Mouse (Mus musculus) embryonic facial prominence, embryonic 14.5 days (tissue): ENCODE results near the gene Kcnk1. TPM values are rescaled to one million over a fixed set of nuclear protein-coding genes. Genes with fewer than 3 reads are reported as not detected.

Experiments used
- ATAC-seq: fragments of 200-750 bp; cut with Nextera tagmentation; 2 replicates; pipeline ENCODE4 v1.8.0; 2017; ENCODE audit warnings: low read depth, moderate number of reproducible peaks, moderate TSS enrichment
- DNase-seq: peaks from one replicate; pipeline ENCODE4 v3.0.0-alpha.2; 2015; ENCODE audit warnings: low spot score
- H3K27ac ChIP-seq: fragments of 300-500 bp; sonication (generic); replicated peaks from 2 replicates; pipeline ENCODE4 v1.5.1; 2014; ENCODE audit warnings: low read depth, mild to moderate bottlenecking, low read length, moderate library complexity
- H3K27me3 ChIP-seq: fragments of 300-500 bp; sonication (generic); replicated peaks from 2 replicates; pipeline ENCODE4 v1.6.1; 2014; ENCODE audit warnings: low read length; ENCODE audit not compliant: control insufficient read depth, insufficient read depth
- H3K36me3 ChIP-seq: fragments of 300-500 bp; sonication (generic); 2 replicates; pipeline ENCODE4 v1.6.1; 2014; ENCODE audit warnings: low read length, mixed read lengths; ENCODE audit not compliant: control insufficient read depth, insufficient read depth
- H3K4me1 ChIP-seq: fragments of 300-500 bp; sonication (generic); 2 replicates; pipeline ENCODE4 v1.6.1; 2014; ENCODE audit warnings: antibody characterized with exemption, low read length; ENCODE audit not compliant: control insufficient read depth, insufficient read depth
- H3K4me2 ChIP-seq: fragments of 300-500 bp; sonication (generic); 2 replicates; pipeline ENCODE4 v1.6.1; 2014; ENCODE audit warnings: low read depth, mild to moderate bottlenecking, low read length, moderate library complexity, mixed read lengths
- H3K4me3 ChIP-seq: fragments of 300-500 bp; sonication (generic); 2 replicates; pipeline ENCODE4 v1.5.1; 2014; ENCODE audit warnings: low read depth, mild to moderate bottlenecking, low read length
- H3K9ac ChIP-seq: fragments of 300-500 bp; sonication (generic); 2 replicates; pipeline ENCODE4 v1.6.1; 2014; ENCODE audit warnings: low read depth, mild to moderate bottlenecking, low read length, moderate library complexity, mixed read lengths
- H3K9me3 ChIP-seq: fragments of 300-500 bp; sonication (generic); 2 replicates; pipeline ENCODE4 v1.6.1; 2016; ENCODE audit warnings: low read length; ENCODE audit not compliant: control insufficient read depth
- WGBS: fragments of 180-500 bp; shearing (Covaris S2); extraction: QIAGEN DNeasy Blood & Tissue Kit; methylation state at CpG from one replicate; pipeline ENCODE4 v1.1.7; 2014; 5-methylcytosine and 5-hydroxymethylcytosine counted together
- polyA plus RNA-seq: library from polyadenylated mRNA; unstranded; fragments of >200 nt; fragmentation: Nextera tagmentation; extraction: Ambion mirVana; gene quantifications from 2 replicates; pipeline ENCODE4 v1.2.1, GENCODE M21; 2014

The Kcnk1 gene
- polyA plus RNA-seq, 1 experiment from 2014 or later = 25.1 TPM

DNA sequence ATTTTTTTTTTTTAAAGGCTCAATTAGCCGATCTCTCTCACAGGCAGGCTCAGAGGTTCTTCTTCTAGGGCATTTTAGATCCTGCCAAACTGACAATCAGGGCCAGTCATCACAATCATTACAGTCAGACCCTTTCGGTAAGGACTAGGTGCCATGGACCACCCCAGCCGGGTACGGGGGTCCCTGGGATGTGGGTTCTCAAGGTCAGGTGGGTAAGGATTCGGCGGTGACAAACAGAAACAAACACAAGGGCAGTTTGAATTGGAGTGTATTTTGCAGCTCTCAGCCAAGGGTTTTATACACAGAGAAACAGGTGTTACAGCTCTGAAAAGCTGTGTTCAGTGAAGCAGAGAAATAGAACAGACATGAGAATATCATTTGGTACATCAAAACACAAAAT is 8.6 kb downstream of the Kcnk1 start:
- no peaks in the 10 kb centered on the region for H3K27me3 ChIP-seq
- no peak overlapping the region for H3K27ac ChIP-seq
- no peak overlapping the region for H3K4me3 ChIP-seq
- no peak for ATAC-seq
- H3K4me2 ChIP-seq = no peak overlapping the region
- H3K9me3 ChIP-seq = no peaks in the 10 kb centered on the region
- WGBS = 89% methylated on average over 6 of the region's 6 CpGs
- H3K9ac ChIP-seq = no peak overlapping the region
- H3K4me1 ChIP-seq = no peaks in the 10 kb centered on the region; the same call in 1 of the 2 replicates
- no peaks in the 10 kb centered on the region for H3K36me3 ChIP-seq
- DNase-seq = no peak

DNA sequence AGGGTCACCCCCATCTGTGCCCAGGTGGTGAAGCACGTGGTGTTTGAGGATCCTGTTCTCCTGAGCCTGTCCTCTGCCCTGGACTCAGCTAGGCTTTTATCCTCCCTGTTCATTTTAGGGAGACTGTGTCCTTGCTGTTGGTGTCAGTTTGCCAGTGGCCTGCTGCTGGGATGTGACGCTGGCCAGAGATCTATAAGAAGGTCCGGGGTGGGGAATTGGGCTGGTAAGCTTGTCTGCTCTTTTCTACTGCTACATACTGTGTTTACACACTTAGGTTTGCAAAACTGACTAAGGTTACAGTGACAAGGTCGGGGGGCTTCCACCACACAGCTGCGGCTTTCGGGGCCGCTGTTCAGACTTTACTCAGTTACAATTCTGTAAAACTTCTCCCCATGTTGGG is 10.0 kb downstream of the Kcnk1 start:
- no peaks in the 10 kb centered on the region for H3K4me1 ChIP-seq
- no peak overlapping the region for H3K4me3 ChIP-seq
- H3K27ac ChIP-seq = no peak overlapping the region
- no peaks in the 10 kb centered on the region for H3K27me3 ChIP-seq
- no peaks in the 10 kb centered on the region for H3K36me3 ChIP-seq
- no peak for ATAC-seq
- H3K9me3 ChIP-seq = no peaks in the 10 kb centered on the region
- no peak overlapping the region for H3K4me2 ChIP-seq
- DNase-seq = no peak
- H3K9ac ChIP-seq = no peak overlapping the region
- WGBS = 76% methylated on average over 7 of the region's 7 CpGs

DNA sequence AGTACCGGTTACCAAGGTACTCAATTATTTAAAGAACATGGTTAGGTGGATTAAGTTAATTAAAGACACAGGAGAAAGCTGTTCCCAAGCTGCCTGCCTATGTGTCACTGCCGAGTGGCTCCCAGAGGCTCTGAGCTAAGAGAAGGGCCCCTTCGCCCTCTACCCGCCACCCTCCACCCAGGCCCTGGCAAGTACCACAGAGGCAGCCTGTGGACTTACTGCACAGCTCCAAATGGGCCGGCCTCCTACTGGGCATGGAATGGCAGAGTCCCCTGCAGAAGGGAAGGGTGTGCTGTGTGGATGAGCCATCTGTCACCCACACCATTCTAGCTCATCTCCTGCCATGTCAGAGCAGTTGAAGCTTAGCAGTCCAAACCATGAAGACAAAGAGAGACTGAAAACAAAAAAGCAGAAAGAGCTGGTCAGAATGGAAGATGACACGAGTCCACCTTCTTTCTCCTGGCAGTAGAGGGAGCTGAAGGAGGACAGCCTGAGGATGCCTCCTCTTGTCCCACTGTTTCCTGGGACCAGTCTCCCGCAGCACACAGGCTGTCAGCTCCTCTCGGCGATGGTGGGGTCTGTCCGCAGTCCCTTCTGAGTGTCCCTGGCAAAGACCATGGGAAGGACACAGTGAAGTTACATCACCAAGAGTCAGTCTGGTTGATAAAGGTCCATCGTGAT is 11.5 kb downstream of the Kcnk1 start:
- Histone ChIP-seq H3K27ac (no peak overlapping the region), H3K4me1 (no peaks in the 10 kb centered on the region), H3K4me2 (no peak overlapping the region), H3K27me3 (no peaks in the 10 kb centered on the region), H3K9ac (no peak overlapping the region), H3K4me3 (no peak overlapping the region), H3K9me3 (no peaks in the 10 kb centered on the region), H3K36me3 (no peaks in the 10 kb centered on the region)
- peak; percentile 25 for DNase-seq
- WGBS = 70% methylated on average over 11 of the region's 11 CpGs
- peak; percentile 44; the same call in 1 of the 2 replicates for ATAC-seq

DNA sequence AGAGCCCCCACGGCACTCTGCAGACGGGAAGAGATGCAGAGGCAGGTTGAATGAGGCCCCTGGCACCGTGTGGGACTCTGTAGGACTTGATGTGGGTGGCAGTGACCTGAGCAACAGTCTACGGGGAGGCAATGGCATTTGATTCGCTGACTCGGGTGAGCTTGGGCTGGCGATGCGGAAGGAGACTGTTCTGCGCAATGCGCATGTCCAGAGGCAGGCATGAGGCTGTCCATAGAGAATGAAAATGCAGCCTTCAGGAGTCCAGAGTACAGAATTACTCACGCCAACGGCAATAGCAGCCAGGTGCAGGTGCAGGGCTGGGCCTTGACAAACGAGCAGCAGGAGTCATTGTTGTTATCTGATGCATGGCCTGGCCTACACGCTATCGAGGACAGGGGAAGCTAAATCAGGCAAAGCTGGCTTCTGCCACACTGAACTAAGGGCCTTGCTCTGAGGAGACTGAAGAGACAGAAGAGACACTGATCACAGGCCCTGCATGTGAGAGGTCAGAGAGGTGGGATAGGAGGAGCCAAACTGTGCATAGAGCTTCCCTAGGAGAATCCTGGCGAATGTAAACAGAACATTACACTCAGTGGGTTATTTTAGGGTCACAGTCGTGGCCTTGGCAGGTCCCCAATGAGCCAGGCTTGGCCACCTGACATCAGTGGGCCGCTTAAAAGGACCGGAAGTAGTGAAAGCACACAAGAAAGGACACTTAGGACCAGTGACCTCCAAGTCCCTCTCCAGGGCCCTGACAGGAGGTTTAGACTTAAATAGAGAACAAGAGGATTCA is 12.8 kb downstream of the Kcnk1 start:
- DNase-seq (no peak), ATAC-seq (no peak)
- H3K4me2 ChIP-seq = no peak overlapping the region
- no peak overlapping the region for H3K27ac ChIP-seq
- H3K4me3 ChIP-seq = no peak overlapping the region
- no peaks in the 10 kb centered on the region for H3K36me3 ChIP-seq
- H3K4me1 ChIP-seq = no peaks in the 10 kb centered on the region
- no peaks in the 10 kb centered on the region for H3K27me3 ChIP-seq
- no peak overlapping the region for H3K9ac ChIP-seq
- no peaks in the 10 kb centered on the region for H3K9me3 ChIP-seq
- WGBS = 74% methylated on average over 19 of the region's 19 CpGs

DNA sequence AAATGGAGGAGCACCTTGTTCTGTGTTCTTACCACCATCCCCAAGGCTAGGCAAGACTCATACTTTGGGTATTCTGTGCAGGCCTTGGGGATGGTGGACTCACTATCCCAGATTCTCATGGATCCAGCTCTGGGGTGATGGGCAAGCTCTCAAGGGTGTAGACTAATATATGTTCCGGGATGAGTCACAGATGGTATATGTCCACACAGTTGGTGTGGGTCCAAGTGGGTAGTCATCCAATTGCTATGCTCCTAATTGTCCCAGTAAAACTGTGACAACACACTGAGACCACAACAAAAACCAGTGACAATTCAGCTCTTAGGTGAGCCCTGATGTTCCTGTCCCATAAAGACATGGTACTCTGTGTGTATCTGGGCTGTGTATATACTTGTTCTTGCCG is 14.0 kb downstream of the Kcnk1 start:
- ATAC-seq (no peak), DNase-seq (no peak)
- no peak overlapping the region for H3K4me3 ChIP-seq
- H3K9me3 ChIP-seq = no peaks in the 10 kb centered on the region
- WGBS = 93% methylated on average over 2 of the region's 2 CpGs
- no peaks in the 10 kb centered on the region for H3K36me3 ChIP-seq
- no peaks in the 10 kb centered on the region for H3K27me3 ChIP-seq
- no peak overlapping the region for H3K27ac ChIP-seq
- no peak overlapping the region for H3K9ac ChIP-seq
- no peaks in the 10 kb centered on the region for H3K4me1 ChIP-seq
- H3K4me2 ChIP-seq = no peak overlapping the region

DNA sequence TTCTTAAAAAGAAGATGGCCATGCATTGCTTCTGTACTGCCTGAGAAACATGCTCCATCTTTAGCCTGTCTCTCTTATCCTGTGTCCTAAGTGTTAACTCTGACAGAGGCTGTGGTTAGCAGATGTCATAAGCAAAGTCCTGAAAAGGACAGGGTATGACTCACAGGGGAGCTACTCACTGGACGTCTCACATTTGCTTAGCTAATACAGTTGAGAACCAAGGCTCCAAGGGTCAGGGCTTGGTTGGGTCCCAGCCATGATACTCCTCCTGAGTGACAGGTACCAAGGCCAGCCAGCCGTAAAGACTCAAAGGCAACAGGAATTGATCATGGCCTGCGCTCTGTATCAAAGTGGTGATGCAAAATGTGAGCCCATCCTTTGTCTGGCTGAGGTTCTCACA is 15.9 kb downstream of the Kcnk1 start:
- no peaks in the 10 kb centered on the region for H3K9me3 ChIP-seq
- no peak for DNase-seq
- no peak overlapping the region for H3K9ac ChIP-seq
- H3K27me3 ChIP-seq = no peaks in the 10 kb centered on the region
- no peaks in the 10 kb centered on the region for H3K4me1 ChIP-seq
- H3K4me3 ChIP-seq = no peak overlapping the region
- 72% methylated on average over 3 of the region's 3 CpGs for WGBS
- no peak overlapping the region for H3K27ac ChIP-seq
- no peak for ATAC-seq
- H3K4me2 ChIP-seq = no peak overlapping the region
- no peaks in the 10 kb centered on the region for H3K36me3 ChIP-seq

DNA sequence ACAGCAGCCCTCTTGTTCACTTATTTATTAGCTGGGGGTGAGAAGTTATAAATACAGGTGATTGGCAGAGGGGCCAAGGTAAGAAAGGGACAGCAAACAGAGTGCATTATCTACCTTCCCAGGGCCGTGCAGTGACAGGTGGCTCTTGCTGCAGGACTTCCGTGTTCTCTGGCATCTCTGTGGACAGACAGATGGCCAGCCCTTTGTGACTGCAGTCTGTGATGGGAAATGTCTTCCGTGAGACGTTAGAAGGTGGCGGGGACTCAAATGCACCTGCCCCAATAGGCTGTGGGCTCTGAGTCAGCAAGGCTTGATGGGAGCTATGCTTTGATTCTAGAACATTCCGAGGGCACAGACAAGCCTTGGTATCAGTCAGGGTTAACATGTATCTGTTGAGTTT is 17.4 kb downstream of the Kcnk1 start:
- no peaks in the 10 kb centered on the region for H3K27me3 ChIP-seq
- H3K27ac ChIP-seq = no peak overlapping the region
- no peak overlapping the region for H3K4me3 ChIP-seq
- no peaks in the 10 kb centered on the region for H3K36me3 ChIP-seq
- no peak for DNase-seq
- H3K4me1 ChIP-seq = no peaks in the 10 kb centered on the region
- 83% methylated on average over 6 of the region's 6 CpGs for WGBS
- H3K9ac ChIP-seq = no peak overlapping the region
- no peaks in the 10 kb centered on the region for H3K9me3 ChIP-seq
- ATAC-seq = no peak
- no peak overlapping the region for H3K4me2 ChIP-seq

DNA sequence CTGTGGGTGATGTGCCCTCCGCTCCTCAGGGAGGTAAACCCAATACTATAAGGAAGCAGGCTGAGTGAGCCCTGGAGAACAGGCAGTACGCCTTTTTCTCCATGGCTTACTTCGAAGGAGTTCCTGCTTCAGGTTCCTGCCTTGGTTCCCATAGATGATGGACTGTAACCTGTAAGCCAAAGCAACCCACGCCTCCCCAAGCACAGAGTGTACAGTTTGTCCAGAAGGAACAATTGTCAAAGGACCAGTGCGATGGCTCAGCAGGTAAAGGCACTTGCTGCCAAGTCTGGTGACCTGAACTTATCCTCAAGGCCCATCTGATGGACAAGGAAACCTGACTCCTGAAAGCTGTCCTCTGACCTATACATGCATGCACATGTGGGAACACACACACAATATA is 18.7 kb downstream of the Kcnk1 start:
- Histone ChIP-seq H3K36me3 (no peaks in the 10 kb centered on the region), H3K9ac (no peak overlapping the region), H3K27ac (no peak overlapping the region), H3K4me1 (no peaks in the 10 kb centered on the region), H3K4me2 (no peak overlapping the region), H3K9me3 (no peaks in the 10 kb centered on the region), H3K27me3 (no peaks in the 10 kb centered on the region), H3K4me3 (no peak overlapping the region)
- no peak for ATAC-seq
- DNase-seq = no peak
- WGBS = 88% methylated on average over 5 of the region's 5 CpGs

DNA sequence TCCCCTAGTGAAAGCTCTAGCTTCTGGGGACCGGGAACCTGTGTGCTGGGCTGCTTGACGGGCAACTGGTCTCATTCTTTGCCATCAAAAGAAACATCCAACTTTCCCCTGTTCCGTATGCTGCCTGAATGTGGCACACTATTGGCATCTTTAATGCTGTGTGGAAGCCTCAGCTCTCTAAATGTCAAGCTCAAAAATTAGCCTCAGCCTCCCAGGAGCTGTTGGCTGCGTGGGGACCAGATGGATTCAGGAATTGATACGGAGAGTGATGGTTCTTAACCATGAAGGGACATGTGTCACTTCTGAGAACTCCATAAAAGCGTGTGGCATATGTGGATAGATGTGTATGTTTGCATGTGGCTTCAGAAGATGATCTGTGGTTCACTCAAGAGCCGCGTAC is 27.0 kb downstream of the Kcnk1 start:
- Histone ChIP-seq H3K4me3 (no peak overlapping the region), H3K4me1 (no peaks in the 10 kb centered on the region), H3K9ac (no peak overlapping the region), H3K4me2 (no peak overlapping the region), H3K9me3 (no peaks in the 10 kb centered on the region), H3K36me3 (no peaks in the 10 kb centered on the region), H3K27ac (no peak overlapping the region), H3K27me3 (no peaks in the 10 kb centered on the region)
- DNase-seq (no peak), ATAC-seq (no peak)
- WGBS = 88% methylated on average over 8 of the region's 8 CpGs
